Mouse (Mus musculus) brain, embryonic 14.5 days (tissue): ENCODE measurements at regions not wholly inside any gene's neighbourhood (a gene's known extent, or its start where the extent isn't known, plus 50 kb on each side); places are given as distances from the start of the nearest gene placed in this dataset.

Experiments used
- CTCF ChIP-seq: fragments of 200-500 bp; IDR thresholded peaks from 2 replicates; pipeline ENCODE4 v1.5.1; 2012; ENCODE audit warnings: inconsistent platforms, mild to moderate bottlenecking, moderate library complexity, borderline replicate concordance; ENCODE audit not compliant: insufficient read depth, insufficient read length; ENCODE audit errors: extremely low read depth
- POLR2A ChIP-seq: fragments of 200-500 bp; IDR thresholded peaks from 2 replicates; pipeline ENCODE4 v1.6.1; 2012; ENCODE audit warnings: mild to moderate bottlenecking, inconsistent platforms, borderline replicate concordance; ENCODE audit not compliant: poor library complexity, insufficient read depth, insufficient read length, severe bottlenecking; ENCODE audit errors: extremely low read depth

- TF ChIP-seq CTCF (no peak), POLR2A (no peak)
Measured at GRCm38 (mm10) chr11:15221856-15222255, 622.8 kb downstream of the Pom121l12 start.
